Mouse (Mus musculus) adrenal gland, postnatal 14 days (tissue): Measurements from ENCODE around the gene Morn3. TPM values are rescaled to one million over a fixed set of nuclear protein-coding genes. Genes with fewer than 3 reads are reported as not detected.

Source experiments
- DNase-seq: peaks from one replicate; pipeline ENCODE4 v3.0.0; 2021; ENCODE audit warnings: mixed read lengths
- total RNA-seq: library from RNA; stranded (reverse); gene quantifications from 2 replicates; pipeline ENCODE4 v1.2.3, GENCODE M21; 2021

The Morn3 gene
- total RNA-seq, 1 experiment from 2014 or later = not detected

- DNase-seq = no peak
Measured at GRCm38 (mm10) chr5:123060706-123061401, 14.0 kb upstream of the Morn3 start.

- peak; percentile 51 for DNase-seq
Measured at GRCm38 (mm10) chr5:123059757-123060520, 13.1 kb upstream of the Morn3 start.

DNA sequence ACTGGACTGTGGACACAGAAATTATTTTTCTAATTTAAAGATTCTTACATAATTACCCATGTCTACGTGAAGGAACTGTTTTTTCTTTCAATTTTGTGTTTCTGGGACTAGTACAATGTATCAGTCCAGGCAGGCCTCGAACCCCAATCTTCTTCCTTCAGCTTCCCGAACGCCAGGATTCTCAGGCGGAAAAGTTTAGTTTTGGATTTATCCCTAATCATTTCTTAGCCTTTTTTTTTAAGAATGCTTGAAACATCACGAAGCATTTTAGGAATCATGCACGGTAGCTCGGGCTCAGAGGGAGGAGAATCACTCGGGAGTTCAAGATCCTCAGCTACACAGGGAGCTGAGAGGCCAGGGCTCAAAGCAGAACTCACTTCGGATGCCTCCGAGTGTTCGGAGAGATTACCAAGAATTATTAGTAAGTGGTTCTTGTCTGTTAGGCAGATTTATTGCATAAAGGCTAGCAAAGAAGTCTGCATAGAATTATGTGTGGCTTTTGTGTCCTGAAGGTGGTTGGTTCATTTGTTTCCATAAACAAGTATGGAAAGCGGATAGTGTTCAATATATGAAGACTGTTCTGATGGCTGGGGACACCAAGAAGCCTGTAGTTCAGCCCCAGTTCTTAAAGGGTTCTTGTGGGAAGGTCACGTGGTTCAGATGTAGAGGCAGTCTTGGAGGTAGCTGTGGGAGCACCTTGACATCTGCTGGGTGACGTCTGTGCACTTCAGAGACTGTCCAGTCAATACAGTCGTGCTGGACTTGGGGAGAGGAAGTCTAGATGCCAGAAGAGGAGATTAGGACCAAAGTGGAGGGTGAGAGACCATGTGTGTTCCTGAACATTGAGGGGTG is 11.7 kb upstream of the Morn3 start:
- DNase-seq = peak; percentile 24

DNA sequence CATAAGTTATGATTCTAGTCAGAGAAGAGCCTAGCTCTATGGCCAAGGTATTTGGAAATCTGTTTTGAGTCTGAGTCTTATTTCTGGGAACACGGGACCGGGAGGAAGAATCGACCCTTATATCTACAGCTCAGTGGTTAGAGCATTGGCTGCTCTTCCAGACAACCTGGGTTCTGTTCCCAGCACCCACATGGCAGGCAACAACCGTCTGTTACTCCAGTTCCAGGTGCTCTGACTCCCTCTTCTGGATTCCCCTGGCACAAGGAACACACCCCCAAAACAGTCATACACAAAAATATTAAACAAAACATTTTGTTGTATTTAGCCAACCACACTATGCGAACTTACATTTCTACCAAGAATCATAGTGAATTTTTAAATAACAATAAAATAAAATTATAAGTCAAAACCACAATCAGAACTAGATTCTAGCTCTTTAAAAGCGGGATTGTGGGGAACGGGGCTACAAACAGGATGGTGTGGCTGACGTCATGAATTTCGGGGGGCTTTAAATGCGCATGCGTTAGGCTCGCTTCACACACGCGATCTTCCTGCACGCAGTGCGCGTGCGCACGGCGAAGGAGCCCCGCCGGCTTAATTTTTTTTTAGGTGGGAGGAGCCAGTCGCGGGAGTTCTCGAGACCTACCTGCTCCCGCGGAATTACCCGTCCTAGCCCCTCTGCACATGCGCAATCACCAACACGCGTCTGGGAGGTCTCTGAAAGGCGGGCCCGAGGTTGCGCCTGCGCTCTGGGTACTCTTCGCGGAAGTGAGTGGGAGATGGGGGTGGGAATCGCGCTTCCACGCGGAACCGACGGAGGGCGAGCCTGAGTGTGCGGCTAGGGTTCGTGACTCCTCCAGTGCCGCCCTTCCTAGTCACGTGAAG is 10.8 kb upstream of the Morn3 start:
- DNase-seq = peak; percentile 100

DNA sequence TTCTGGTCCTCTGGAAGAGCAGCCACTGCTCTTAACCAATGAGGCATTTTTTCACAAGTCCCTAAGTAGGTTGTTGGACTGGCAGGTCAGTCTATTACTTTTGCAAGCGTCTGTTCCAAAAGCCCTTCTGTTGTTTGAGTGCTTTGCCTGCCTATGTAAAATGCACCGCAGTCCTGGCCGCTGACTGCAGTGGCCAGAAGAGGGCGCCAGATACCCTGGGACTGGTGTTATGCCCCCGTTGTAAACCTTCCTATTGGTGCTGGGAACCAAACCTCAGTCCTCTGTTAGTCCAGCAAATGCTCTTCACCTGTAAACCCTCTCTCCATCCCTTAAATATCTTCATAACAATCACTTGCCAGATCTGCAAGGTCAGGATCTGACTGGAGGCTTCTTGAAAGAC is 4.9 kb upstream of the Morn3 start:
- no peak for DNase-seq

GRCm38 (mm10) chr5:123050918-123051317 is 4.1 kb upstream of the Morn3 start:
- DNase-seq = no peak

- DNase-seq = peak; percentile 66
Measured at GRCm38 (mm10) chr5:123049271-123049670, 2.5 kb upstream of the Morn3 start.

GRCm38 (mm10) chr5:123045561-123046295 is 1.1 kb downstream of the Morn3 start:
- peak; percentile 82 for DNase-seq

GRCm38 (mm10) chr5:123043856-123044255 is 3.0 kb downstream of the Morn3 start:
- DNase-seq = peak; percentile 57

DNA sequence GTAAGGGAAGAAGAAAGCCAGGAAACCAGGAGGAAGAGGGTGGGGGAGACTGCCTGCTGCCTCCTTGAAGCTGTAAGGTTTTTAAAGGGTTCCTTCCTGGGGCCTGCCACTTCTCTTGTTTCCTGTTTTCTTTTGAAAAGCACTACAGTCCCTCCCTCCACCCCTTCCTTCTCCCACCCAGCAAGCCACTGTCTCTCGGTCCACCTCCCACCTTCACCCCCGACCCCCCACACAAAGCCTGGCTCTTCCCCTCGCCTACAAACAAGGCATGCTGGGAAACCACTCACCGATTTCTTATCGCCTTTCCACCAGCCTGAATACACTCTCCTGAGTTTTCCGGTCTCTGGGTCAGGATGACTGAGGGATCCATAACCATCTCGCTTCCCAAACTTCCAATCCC is 6.0 kb downstream of the Morn3 start:
- DNase-seq = no peak

- DNase-seq = peak; percentile 92
Measured at GRCm38 (mm10) chr5:123039120-123039752, 7.6 kb downstream of the Morn3 start.

DNA sequence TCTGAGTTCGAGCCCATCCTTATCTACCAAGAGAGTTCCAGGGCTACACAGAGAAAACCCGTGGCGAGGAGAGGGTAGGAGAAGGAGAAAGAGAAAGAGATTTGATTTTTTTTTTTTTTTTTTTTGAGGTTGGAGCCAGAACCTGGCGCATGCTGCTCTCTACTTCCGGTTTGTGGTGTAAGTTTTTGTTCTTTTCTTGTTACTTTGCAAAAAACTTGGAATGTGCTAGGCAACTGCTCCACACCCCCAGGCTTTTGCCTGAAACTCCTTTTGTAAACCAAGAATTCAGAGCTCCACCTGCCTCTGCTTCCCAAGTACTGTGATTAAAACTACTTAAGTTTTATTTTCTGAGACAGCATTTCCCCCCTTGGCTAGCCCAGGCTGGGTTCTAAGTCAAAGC is 8.7 kb downstream of the Morn3 start:
- no peak for DNase-seq

- DNase-seq = no peak
Measured at GRCm38 (mm10) chr5:123035564-123035963, 11.3 kb downstream of the Morn3 start.

DNA sequence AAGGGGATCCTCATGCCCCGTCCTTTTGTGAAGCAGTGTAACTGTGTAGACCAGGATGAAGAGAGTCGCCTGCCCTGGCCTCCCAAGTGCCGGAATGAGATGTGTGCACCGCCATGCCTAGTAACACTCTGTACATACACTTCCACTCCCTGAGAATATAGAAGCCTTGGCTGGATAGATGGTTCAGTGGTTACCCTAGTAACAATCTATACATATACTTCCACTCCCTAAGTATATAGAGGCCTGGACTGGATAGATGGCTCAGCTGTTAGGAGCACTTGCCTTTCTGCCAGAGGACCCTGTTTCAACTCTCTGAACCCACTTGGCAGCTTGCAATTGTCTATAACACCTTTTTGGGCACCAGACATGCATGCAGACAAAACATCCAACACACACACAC is 11.7 kb downstream of the Morn3 start:
- DNase-seq = no peak

GRCm38 (mm10) chr5:123033646-123034160 is 13.1 kb downstream of the Morn3 start:
- DNase-seq = no peak

- DNase-seq = no peak
Measured at GRCm38 (mm10) chr5:123031312-123031711, 15.5 kb downstream of the Morn3 start.

DNA sequence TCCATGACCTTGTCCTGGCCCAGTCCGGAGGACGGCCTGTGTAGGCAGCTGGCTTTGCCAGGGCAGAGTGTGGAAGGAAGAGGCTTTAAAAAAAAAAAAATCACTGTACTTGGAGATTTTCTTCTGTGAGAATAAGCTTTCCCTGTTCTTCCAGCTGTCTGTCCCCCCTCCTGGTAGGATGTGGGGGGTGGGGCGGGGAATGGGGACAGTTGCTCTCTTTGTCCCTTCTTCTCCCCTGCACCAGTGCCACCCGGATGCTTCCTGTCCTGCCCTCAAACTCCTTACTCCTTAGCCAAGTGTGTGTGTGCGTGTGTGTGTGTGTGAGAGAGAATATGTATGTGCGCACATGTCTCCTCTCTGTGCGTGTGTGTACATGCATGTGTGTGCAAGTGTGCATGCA is 17.1 kb downstream of the Morn3 start:
- DNase-seq = no peak

DNA sequence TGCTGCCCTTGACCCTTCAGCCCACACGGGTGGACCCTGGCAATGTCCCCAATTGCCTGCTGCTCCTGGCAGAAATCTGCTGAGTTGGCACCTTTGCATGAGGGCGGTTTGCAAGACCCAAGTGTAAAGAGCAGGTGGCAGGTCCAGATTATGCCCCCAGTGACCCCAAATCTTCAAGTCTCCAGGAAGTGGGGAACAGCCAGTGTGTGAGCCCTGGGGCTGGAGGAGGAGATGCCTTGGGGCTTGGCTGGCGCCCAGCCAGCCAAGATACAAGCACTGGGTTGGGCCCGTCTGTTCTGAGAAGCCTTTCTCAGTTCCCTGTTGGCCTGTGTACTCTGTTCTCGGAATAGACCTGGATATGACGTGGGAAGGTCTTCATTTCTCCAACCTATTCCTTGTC is 19.4 kb downstream of the Morn3 start:
- DNase-seq = no peak

DNA sequence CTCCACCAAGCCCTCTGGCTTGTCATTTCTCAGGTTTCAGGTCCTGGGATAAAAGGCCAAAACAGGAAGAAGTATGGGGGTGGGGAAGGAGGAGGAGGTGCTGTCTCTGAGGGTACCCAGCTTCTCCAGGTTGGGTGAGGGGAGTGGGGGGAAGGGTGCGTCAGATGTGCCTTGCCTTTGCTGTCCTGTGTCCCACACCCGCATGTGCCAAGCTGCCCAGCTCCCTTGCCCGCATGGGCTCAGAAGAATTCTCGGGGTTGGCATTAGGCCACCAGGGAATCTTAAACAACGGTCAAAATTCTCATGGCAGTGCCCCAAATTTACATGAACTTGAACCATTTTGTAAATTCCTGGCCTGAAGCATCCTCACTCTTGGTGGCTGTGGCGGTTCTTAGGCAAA is 20.4 kb downstream of the Morn3 start:
- DNase-seq = no peak

DNA sequence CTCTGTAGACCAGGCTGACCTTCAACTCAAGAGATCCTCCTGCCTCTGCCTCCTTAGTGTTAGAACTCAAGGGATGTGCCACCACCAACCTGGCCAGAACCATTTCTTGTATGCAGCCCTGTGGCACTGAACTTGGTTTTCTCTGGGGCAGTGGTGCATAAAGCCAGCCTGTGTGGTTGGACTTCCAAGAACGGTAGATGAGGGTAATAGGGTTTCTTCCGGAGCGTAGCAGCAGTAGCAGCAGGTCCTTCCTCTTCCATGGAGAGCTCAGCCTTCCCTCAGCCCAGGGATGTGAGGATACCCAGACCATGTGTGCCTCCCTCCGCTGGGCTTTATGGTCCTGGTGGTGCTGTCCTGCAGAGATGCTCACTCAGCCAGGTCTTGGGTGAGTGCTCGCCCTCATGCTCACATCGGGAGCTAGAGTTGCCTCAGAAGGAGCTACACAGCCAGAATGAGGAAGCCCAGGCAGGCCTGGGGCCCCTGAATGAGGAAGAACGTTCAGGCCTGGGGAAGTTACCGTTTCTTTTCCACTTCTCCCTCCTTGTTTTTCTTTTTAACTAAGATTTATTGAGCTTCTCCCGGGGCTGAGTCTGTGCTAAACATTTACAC is 21.7 kb downstream of the Morn3 start:
- DNase-seq = no peak
